Mouse (Mus musculus) lung, postnatal 14 days (tissue): ENCODE data around the gene Amacr.
A peak's percentile ranks its signal among the peaks of the same experiment; 100 is the strongest.

Experiments
- DNase-seq: peaks from one replicate; pipeline ENCODE4 v3.0.0; 2021

The Amacr gene

GRCm38 (mm10) chr15:10991566-10991965 is 10.0 kb downstream of the Amacr start:
- no peak for DNase-seq

- DNase-seq = no peak
Observed at GRCm38 (mm10) chr15:10999832-11000231, 18.3 kb downstream of the Amacr start.

DNA sequence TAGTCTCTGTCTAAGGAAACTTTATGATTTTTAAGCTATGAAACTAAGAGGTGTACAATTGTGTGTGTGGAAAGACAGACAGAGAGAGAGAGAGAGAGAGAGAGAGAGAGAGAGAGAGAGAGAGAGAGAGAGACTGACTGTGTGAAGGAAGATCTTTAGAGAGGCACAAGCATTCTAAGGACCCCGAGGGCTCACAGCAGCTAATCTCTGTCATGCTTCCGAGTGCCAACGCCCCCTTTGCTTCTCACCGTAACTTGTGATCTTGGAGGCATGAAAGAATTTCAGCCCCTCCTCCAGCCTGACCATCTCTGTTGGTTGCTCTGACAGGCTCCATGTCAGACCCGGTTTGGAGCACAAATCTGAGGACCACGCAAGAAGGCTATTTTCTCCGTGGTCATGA is 18.9 kb downstream of the Amacr start, which contains the start of gene Slc45a2:
TSS of gene Slc45a2 (plus strand) at position 301 of the 400 bp plus-strand sequence.
- DNase-seq = no peak

DNA sequence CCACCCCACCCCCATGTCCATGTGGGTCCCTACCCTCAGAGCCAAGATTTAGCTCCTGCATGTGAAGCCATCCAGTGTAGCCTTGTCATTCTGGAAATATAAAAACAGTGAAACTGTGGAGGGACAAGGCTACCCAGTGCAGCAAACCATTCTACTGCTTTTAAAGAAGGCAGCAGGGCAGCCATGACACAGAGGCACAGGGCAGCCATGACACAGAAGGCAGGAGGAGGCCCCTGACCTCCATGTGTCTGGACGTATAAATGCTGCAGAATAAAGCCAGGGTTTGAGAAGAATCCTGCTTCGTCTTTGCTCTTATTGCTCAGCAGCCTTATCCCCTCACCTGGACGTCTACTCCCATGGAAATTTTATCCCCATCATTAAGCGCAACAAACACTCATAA is 22.2 kb downstream of the Amacr start:
- DNase-seq = no peak

- no peak for DNase-seq
Observed at GRCm38 (mm10) chr15:11004646-11005045, 23.1 kb downstream of the Amacr start.

DNA sequence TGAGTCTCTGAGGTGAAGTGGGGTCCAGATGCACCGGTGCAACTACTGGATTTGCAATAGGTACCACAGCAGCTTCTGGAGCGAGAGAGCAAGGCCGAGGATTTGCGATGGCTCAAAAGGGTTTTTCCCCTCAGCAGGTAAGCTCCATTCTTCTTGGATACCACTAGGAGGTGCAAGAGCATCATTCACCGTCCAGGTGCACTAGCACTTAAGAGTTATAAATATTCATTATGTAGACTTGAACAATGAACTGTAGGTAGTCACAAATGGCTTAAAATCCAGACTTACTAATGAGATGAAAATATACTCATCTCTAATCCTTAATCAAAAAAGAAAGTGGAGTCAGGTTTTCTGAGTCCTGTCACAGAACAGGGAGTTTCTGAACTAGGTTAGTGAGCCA is 27.2 kb downstream of the Amacr start:
- no peak for DNase-seq

DNA sequence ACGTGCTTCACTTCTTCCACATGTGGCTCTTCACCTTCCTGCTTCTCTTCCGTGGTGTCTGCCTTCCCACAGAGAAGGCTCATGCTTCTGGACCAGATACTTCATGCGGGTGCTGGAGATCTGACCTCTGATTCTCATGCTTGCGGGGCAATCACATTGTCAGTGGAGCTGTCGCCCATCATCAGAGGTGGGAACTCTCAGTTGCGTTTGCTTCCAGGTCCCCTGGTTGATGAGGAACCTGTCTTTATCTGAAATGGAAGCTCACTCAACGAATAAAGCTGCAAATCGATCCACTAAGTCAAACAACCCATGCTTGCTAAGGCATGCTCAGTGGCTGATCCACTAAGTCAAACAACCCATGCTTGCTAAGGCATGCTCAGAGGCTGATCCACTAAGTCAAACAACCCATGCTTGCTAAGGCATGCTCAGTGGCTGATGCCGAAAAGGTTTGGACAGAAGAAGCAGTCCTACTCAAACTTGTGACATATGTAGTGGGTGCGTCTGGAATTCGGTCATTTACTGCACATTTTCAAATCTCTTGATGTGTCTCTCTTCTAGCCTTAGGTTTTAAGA is 29.5 kb downstream of the Amacr start:
- DNase-seq = no peak

- DNase-seq = no peak
Observed at GRCm38 (mm10) chr15:11014931-11015330, 33.4 kb downstream of the Amacr start.

GRCm38 (mm10) chr15:11026801-11027561 is 45.4 kb downstream of the Amacr start:
- DNase-seq = no peak

GRCm38 (mm10) chr15:11030188-11030587 is 48.6 kb downstream of the Amacr start:
- no peak for DNase-seq

GRCm38 (mm10) chr15:11035947-11036474 is 54.5 kb downstream of the Amacr start:
- no peak for DNase-seq

GRCm38 (mm10) chr15:11036535-11037375 is 55.2 kb downstream of the Amacr start:
- DNase-seq = no peak

DNA sequence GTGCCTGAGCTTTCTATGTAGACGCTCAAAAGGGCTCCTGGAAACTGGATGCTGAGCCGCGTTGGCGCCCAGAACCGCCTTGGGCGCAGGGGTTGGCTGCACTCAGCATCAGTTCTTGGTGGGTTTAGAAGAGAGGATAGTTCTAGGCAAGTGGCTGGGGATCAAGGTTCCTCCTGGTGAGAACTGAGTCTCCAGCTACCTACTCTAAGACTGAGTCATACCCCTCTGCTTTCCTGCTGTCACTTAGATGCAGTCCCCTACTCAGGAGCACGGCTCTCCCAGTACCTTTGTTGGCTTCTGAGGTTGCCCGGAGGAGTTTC is 55.8 kb downstream of the Amacr start:
- no peak for DNase-seq

DNA sequence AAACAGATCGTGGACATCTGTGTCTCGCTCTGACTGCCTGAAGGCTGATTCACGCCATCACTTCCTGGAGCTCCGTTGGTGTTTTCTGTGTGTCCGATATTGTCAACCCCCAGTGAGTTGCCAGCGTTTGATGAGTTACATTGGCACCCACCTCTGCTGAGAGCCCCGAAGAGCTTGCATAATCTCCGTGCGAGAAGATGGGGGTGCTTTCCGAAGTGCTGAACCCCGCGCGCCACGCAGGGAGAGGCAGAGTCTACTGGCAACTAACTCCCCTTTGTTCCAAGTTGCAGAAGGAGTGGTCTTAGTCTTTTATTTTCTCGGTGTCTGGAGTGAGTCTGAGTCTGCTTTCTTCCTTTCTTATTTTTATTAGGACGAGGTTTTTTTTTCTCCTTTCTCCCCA is 56.2 kb downstream of the Amacr start, which contains the start of gene Rxfp3:
TSS of gene Rxfp3 (minus strand) at position 281 of the 400 bp plus-strand sequence.
- DNase-seq = no peak

DNA sequence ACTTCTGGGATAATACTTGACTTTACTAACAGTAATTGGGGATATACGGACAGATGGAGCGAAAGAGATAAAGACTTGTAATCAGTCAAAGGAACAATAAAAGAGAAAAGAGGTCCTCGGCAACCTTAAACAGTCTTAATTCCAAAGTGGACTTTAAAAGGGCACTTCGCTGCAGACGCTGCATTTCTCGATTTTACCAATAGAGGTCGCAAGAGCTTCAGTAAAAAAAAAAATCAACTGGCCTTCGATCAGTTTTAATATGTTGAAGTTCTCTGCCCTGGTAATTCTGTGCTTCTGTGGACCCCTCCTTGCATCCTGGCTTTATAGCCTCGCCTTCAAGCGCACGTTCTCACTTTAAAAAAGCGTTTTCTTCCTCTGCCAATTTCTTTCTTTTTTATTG is 56.9 kb downstream of the Amacr start:
- DNase-seq = peak; percentile 59

DNA sequence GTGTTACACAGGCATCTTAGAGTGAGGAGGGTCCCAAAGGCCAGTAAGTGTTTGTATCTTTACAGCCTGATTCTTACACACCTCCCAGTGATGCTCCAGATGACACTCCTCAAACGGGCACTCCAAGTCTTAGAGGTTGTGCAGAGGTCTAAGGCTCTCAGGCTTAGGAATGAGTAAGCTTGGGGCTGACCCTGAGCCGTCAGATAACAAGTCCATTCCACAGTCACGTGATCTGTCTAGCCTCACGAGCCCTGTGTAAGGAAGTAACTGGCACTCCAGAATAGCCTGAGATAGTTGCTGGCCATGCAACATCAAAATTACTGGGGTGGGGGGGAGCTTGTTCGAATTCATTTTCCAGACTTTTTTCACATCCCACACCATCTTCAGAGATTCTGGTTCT is 58.5 kb downstream of the Amacr start:
- no peak for DNase-seq

DNA sequence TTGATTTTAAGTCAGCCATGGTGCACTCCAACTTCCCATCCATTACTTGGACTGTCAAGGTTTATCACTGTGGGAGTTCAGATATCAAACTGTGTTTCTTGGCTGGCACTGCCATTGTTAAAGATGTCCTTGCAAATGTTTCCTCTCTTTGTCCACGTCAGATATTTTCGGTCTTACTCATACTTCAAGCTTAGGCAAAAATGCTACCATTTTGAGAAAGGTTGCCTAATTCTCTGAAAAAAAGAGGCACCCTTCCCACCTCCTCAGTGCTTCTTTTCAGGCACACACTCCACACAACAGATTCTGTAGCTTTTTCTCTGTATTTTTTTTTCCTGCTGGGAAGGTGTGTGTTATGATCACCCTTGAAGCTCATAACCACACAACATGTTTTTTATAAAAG is 59.7 kb downstream of the Amacr start:
- no peak for DNase-seq

- DNase-seq = no peak
Observed at GRCm38 (mm10) chr15:11042828-11043227, 61.3 kb downstream of the Amacr start.
